Mouse (Mus musculus): ENCODE data around the gene Ccdc149. TPM values are rescaled to one million over a fixed set of nuclear protein-coding genes. Genes with fewer than 3 reads are reported as not detected.

Gene Ccdc149
- polyA plus RNA-seq (2021; fragmentation: Nextera tagmentation): 8.6 and 15.5 TPM in 2 replicates
- long read RNA-seq, experiment 1, partial matches to known transcripts: 22 of 37 reads
- long read RNA-seq, experiment 1, other reads (novel, unspliced or antisense): 13 of 37 reads
- long read RNA-seq, experiment 2, partial matches to known transcripts: 4 of 15 reads
- long read RNA-seq, experiment 2, other reads (novel, unspliced or antisense): 10 of 15 reads

GRCm38 (mm10) chr5:52470991-52471801 lies at the start of gene Ccdc149:
Gene Ccdc149, minus strand, starts transcription at chr5:52471521.

GRCm38 (mm10) chr5:52363468-52364150 lies 107.7 kb downstream of the Ccdc149 start, which contains the start of gene Sod3:
Gene Sod3, plus strand, starts transcription at chr5:52363791.

Other genes starting within 250 kb of the Ccdc149 start
- gene Sod3, start 107.7 kb downstream of the Ccdc149 start, polyA plus RNA-seq (2021; fragmentation: Nextera tagmentation): 7.9 and 10.6 TPM in 2 replicates
- gene Lgi2, start 94.9 kb upstream of the Ccdc149 start, polyA plus RNA-seq (2021; fragmentation: Nextera tagmentation): 4.3 and 4.9 TPM in 2 replicates
- gene Sepsecs, start 198.2 kb upstream of the Ccdc149 start, polyA plus RNA-seq (2021; fragmentation: Nextera tagmentation): 3.1 and 5.2 TPM in 2 replicates